Mouse (Mus musculus): ENCODE measurements around the gene Snapin. TPM values are rescaled to one million over a fixed set of nuclear protein-coding genes. Genes with fewer than 3 reads are reported as not detected.
A peak's percentile ranks its signal among the peaks of the same experiment; 100 is the strongest.

The Snapin gene
- total RNA-seq, 2 experiments from 2014 or later = 58.8 to 68.7 TPM

DNA sequence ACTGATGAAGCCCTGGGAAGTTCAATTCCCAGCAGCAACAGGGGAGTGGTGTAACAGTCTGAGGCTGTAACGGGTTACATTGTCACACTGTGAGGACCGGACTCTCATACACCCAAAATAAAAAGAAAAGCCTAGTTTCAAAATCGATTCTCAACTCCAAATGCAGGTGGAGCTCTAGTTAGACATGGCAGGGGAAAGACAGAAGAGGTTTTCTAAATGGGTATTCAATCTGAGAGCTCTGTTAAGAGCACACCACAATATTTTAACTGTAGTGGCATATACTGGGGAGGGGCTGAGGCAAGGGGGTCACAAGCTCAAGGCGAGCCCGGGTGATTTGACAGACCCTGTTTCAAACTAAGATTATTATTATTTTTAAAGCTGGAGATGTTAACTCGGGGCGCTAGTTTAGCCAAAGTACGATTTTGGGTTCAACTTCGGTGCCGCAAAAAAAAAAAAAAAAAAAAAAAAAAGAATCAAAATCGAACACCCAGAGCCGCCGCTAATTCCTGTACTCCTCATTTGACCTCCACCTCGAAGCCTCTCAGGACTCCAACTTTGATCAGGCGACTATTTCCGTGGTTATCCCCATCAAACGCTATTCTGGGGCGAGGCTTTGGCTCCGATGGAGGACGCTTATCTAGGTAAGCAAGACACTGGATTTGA is 17.6 kb upstream of the Snapin start:
- DNase-seq = no peak
- intact Hi-C loops (cut with DNase I) = loop anchor here (1.0 kb wide), 1 partner anchor 18 kb away; no protein-coding TSS in a partner anchor

DNA sequence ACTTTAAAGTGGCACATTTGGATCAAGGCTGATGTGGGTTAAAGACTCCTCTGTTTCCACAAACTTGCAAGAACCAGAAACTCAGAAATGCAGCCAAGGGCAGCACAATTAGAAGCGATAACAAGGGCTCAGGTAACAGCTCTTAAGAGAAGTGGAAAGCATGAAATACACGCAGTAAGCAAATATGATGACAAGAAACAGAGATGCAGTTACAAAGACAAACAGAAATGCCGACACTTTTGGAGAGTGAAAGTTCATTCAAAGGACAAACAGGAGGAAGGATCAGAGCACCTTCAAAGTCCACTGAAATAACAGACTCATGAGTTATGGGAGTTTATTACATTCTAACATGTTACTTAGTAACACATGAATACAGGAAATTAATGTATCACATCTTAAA is 15.5 kb upstream of the Snapin start:
- no peak for DNase-seq
- intact Hi-C loops (cut with DNase I) = no loop called here

DNA sequence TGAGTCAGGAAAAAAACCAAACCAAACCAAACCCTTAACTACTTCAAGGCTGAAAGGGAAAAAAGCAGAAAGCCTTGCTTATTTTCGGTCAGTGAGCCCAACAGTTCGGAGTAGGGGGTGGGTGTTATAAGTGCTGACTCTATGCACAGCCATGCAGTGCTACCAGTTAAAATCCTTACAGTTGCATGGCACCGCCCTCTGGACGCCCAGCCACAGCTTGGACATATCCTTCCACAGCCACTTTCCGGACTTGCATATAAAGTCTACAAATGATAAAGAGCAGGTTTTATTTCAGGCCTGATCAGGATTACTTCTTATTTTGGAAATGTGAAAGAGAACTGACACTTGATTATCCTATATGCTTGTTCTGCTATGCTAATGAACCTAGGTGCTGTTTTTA is 14.4 kb upstream of the Snapin start:
- no peak for DNase-seq
- intact Hi-C loops (cut with DNase I) = no loop called here

DNA sequence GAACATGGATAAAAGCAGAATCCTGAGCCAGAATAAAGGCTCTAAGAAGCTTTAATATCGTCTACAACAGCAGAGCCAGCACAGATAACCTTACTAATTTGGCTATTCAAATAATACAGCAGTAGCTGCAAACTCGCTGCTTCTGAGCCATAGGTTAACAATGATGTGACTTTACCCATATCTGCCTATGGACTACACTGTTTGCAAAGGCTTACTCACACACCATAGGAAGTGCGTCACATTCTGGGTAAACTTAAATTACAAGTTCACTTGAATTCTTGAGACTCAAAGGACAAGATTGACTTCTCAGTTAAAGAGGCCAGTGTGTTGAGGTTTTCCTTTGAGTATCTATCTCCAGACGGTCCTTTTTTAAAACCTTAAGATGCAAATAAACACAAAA is 12.6 kb upstream of the Snapin start:
- intact Hi-C loops (cut with DNase I) = no loop called here
- DNase-seq = no peak

DNA sequence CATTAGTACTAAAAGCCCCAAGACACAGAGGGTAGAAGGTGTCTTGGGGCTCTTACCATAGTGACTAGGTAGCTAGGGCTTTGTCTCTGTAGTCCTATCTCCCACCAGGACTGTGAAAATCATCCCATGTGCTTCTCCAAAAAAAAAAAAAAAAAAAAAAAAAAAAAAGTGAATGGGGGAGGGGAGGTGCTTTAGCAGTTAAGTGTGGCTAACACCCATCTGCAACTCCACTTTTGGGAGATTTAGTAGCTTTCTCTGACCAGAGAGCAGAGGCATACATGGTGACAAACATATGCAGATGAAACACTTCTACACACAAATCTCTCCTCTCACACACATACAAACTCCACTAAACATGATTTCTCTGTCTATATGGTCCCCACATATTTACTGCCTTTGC is 6.8 kb upstream of the Snapin start:
- no peak for DNase-seq
- intact Hi-C loops (cut with DNase I) = no loop called here

DNA sequence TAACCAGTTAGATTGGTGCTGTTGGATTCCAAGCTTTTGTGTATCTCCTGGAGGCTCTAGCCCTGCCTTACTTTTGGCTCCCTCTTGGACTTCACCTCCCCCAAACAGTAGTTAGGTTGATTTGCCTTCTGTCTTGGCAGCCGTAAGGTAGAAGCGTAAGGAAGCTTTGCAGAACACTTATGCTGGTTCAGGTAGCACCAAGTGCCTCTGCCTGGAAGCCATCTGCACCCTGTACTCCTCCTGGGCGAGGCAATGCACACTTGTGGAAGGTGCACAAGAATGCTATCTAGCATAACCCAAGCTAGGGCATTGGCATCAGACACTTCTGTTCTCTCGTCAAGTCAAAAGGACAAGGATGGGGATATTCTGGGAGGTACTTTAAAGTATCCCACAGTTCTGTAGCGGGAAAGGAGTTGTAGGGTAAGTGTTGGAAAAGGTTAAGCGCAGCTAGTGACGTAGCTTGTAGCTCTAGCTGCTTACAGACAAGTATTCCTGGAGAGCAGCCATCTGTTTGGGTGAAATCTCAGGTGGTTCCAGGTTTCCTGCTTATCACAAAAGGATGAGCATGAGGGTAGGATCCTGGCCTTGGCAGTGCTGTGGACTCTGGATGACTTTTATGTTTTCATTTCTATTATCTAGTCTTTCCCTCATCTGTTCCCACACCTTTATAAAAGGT is 5.2 kb upstream of the Snapin start:
- no peak for DNase-seq
- intact Hi-C loops (cut with DNase I) = no loop called here

DNA sequence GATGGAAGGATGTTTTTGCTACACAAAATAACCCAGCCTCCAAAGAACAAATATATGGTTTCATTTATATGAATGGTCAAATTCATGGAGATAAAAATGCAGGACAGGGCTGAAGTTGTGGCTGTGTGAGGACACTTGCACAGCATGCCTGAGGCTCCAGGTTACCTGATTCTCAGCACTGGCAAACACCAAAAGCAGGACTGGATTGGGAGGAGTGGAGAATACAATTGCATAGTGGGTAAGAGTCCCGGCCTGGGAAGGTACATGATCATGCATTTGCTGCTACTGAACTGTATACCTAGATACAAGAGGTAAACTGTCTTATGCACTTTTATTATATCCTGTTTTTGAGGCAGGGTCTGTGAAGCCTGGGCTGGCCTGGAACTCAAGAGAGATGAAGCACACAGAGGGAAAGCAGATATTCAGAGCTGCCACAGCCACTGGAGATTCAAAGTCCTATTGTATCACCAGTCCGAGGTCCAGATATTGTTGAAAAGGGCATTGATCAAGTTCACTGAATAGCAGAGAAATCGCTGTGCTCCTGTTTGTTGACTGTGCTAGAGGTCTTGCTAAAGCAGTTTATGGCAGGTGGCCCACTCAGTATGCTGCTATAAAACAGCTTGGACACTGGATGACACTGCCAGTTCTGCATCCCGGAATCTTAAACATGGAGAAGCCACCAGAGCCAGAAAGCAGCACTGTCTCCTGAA is 3.2 kb upstream of the Snapin start:
- intact Hi-C loops (cut with DNase I) = no loop called here
- no peak for DNase-seq

DNA sequence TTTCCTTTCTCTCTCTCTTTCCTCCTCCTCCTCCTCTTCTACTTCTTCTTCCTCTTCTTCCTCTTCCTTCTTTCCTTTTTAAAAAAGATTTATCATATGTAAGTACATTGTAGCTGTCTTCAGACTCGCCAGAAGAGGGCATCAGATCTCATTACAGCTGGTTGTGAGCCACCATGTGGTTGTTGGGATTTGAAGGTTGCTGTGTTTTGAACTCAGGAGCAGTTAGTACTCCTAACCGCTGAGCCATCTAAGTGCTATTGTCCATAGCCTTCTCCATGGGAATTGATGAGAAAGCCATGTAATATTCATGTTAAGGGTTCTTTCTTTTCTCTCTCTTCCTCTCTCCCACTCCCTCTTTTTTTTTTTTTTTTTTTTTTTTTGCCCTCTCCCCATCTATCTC is 517 bp upstream of the Snapin start:
- no peak for DNase-seq
- intact Hi-C loops (cut with DNase I) = no loop called here

DNA sequence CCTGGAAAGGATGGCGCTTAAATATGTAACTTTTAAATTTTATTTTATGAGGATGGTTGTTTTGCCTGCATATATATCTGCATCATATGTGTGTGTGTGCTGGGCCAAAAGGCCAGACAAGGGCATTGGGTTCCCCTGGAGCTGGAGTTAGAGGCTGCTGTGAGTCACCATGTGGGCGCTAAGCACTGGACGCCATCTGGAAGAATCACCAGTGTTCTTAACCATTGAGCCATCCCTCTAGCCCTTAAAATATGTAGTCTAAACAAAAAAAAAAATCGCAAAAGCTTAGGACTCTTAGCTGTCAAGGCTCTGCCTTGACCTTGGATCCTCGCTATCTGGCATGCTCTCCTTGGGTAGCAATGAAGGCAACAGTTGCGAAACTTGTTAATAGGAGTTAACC is 2.3 kb downstream of the Snapin start:
- intact Hi-C loops (cut with DNase I) = no loop called here

DNA sequence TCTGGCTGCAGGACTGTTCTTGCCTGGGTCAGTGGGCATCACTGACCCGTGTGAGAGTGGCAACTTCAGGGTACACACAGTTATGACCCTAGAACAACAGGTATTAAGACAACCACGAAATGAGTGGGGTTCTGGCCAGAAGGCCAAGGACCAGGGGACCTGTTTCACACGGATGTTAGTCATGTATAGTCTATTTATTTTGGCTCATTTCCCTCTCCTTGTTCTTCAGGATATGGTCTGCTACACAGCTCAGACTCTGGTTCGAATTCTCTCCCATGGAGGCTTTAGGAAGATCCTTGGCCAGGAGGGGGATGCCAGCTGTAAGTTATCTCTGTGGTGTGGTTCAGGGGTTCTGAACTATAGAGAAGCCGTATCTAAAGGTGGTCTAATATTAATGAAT is 3.8 kb downstream of the Snapin start:
- intact Hi-C loops (cut with DNase I) = no loop called here

More for the DNA sequence above, 2.3 kb downstream of the Snapin start:
- no peak for DNase-seq

DNA sequence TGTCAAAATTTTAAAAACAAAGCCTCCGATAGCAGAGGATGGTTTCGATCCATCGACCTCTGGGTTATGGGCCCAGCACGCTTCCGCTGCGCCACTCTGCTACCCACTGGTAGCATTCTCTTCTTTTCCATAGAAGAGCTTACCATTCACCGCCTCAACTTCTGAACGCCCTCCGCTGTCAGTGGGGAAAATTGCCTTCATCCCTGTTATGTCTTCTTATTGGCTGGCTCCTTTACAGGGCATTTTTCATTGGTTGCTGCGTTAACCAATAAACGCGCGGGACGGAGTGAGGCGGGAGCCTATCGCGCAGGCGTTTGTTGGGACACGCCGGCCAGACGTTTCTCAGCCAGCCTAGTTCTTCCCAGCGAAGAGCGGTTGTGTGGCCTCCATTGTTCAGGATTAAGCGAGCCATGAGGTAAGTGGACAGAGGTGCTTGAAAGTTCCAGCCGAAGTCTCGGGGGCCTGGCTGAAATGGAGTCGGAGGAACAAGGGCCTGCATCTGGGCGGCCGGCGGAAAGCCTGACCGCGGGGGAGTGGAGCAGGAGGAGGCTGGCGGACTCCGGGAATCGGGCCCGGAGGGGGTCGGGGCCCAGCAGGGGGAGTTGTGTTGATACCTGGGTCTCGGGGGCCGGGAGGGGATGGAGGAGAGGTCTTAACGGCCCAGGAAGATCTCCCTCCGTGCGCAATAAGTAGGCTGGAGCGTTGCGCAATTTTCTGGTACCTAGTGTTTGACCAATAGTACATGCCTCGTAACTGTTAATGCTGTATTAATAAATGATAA is 14.8 kb downstream of the Snapin start, which contains the start of gene Ilf2:
Gene Ilf2, plus strand, starts transcription at position 296 of the 781 bp plus-strand sequence.
- intact Hi-C loops (cut with DNase I) = no loop called here
- DNase-seq = peak; percentile 90 to 91

More for the DNA sequence above, 3.8 kb downstream of the Snapin start:
- DNase-seq = no peak

DNA sequence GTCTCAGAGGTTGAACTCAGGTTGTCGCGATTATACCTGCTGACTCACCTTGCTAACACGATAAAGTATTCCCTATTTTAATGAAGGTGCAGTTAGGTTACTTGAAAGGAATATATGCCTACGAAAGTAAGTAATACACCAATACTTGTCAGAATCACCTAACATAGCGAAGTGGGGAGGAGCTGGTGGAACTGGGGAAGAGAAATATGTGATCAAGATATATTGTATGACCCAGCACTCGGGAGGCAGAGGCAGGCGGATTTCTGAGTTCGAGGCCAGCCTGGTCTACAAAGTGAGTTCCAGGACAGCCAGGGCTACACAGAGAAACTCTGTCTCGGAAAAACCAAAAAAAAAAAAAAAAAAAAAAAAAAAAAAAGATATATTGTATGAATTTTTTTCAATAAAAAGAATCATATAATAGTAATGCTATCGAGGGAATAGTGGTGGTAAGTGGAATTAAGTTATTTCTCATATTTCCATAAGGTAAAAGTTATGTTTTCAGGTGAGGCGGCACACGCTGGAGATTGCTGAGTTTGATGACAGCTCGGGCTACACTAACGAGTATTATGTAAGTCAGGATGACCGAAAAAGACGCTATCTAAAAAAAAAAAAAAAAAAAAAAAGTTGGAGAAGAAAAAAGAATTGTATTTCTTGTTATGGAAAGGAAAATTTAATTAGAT is 15.5 kb downstream of the Snapin start:
- no peak for DNase-seq
- intact Hi-C loops (cut with DNase I) = no loop called here

DNA sequence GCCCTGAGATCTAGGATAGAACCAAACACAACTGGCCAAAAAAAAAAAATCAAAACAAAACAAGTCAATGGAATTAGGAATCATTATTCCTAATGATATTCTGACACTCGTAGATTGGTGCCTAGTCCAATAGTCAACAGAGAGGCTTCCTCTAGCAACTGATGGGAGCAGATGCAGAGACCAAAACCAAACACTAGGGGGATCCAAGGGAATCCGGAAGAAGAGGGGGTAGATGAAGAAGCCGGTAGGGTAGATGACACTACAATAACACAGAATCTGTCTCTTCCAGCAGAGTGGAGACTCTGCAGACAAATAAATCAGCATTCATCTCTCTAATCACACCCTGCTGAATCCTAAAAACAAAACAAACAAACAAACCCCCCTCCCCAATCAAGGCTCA is 18.6 kb downstream of the Snapin start:
- intact Hi-C loops (cut with DNase I) = no loop called here
- peak in 1 of 2 experiments; percentile 38 for DNase-seq

DNA sequence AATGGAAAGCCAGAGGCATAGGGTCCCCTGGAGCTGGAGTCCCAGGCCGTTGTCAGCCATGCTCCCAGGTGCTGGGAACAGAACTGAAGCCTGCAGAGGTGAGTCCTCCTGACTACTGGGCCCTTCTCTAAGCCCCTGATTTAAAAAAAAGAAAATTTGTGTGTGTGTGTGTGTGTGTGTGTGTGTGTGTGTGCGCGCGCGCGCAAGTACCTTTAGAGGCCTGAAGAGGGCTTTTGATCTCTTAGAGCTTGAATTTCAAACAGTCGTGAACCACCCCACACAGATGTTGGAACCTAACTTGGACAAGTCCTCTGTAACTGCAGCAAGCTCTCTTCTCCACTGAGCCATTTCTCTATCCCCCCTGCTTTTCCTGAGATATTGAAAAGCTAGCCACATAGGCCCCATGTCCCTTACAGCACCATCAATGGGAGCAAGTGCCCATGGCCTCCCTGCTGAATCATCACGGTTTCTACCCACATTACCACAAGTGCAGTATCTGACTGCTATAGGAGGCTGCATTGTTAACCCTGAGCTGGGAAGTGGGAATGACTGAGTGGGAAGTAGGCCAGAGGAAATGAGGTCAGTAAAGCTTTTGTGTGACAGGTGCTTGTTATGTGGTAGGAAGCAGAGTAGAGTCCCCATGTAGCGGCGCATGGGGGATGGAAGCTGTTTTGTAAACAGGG is 23.1 kb downstream of the Snapin start:
- intact Hi-C loops (cut with DNase I) = loop anchor here (5.0 kb wide), 1 partner anchor 245 kb away; no protein-coding TSS in a partner anchor
- no peak for DNase-seq

DNA sequence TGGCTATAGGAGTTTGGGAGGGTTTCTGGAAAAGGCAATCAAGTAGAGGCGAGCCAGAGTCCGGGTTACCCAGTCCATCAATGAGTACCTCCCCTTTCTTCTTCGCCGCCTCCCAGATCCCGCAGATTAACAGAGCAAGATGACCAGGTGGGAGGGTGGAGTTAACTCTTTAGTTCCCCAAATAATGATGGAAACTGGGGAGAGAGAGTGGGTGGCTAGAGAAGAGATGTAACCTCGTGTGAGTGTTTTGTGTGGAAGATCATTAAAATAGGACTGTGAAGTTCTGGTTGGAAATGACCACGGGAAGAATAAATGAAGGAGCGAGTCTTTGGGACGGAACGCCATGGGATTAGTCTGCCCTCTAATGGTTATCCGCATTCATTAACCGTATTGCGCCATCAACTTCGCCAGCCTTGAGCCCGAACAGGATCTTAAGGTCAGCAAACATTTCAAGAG is 24.5 kb downstream of the Snapin start:
- DNase-seq = peak in 1 of 2 experiments; percentile 35
- intact Hi-C loops (cut with DNase I) = loop anchor here (1.0 to 5.0 kb wide), 2 partner anchors 54 to 244 kb away; no protein-coding TSS in a partner anchor

DNA sequence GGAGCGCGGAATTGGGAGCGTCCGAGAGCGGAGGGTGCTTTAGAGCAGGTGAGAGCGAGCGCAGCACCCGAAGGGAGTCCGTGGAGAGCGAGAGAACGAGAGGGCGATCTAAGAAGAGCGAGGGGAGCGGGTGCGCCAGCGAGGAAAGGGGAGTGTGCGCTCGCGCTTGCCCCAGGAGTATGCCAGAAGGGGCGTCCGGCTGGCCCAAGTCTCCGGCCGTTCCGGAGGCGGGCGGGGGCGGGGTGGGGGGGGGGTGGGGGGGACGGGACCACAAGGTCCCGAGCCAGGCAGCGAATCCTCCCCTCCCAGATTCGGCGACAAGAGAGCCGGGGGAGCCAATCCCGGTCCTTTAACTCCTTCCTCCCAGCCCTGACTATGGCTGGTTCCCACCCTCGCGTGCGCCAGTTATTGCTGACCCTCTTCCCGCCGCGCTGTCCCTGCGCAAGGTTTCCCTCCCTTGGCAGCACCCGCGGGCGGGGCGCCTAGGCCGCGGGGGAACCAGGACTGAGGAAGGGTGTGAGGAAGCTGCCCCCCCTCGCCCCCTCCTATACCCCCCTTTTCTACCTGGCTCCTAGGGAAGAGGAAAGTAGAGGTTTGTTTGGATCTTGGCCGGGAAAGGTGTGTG is 25.0 kb downstream of the Snapin start, which contains the start of gene Npr1:
Gene Npr1, minus strand, starts transcription at position 181 of the 625 bp plus-strand sequence.
- DNase-seq = peak; percentile 43 to 47
- intact Hi-C loops (cut with DNase I) = loop anchor here (1.0 to 5.0 kb wide), 2 partner anchors 53 to 243 kb away; no protein-coding TSS in a partner anchor

DNA sequence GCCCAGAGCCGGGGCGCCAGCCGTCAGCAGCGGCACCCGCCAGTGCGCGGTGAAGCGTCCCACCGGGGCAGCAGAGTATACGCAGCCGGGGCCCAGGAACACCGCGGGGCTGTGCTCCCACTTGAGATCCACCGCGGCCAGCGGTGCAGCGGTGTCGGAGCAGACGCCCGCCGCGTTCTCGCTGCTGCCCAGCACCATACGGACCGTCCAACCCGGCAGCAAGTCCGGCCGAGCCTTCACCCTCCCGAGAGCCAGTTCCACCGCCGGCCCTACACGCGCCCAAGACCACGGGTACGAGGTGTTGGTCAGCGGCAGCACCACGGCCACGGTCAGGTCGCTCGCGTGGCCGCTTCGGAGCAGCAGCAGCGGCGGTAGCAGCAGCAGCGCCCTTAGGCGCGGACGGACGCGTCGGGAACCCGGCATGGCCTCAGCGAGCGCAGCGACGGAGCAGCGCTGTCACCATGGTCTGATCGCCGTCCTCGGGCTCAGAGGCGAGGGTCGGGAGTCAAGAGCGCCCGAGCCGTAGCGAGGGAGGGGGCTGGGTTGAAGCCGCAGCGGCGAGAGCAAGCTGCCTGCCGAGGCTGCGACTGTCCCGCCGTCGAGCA is 25.6 kb downstream of the Snapin start:
- intact Hi-C loops (cut with DNase I) = loop anchor here (5.0 kb wide), 1 partner anchor 243 kb away; no protein-coding TSS in a partner anchor
- peak in 1 of 2 experiments; percentile 40 for DNase-seq

DNA sequence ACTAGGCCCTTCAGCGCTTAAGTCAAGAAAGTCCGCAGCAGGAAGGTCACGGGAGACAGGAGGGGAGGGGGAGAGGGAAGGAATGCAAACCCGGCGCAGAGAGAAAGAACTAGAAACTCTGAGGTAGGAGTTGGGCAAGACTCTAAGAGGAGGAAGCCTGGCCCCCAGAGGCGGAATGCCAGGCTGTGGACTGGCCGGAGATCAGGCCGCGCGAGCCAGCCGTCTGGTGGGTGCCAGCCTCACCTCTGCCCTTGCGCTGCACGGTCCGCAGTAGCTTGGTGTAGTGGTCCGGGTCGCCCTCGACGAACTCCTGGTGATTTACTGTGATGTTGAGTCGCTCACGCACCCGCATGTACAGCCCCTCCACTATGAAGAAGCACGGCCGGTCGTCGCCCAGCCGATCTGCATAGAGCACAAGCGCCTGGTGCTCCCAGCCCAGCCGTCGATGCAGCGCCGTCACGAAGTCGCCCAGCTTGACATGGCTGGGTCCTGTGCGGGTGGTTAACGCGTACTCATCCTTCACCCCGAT is 26.2 kb downstream of the Snapin start:
- DNase-seq = peak in 1 of 2 experiments; percentile 19
- intact Hi-C loops (cut with DNase I) = loop anchor here (5.0 kb wide), 1 partner anchor 242 kb away; no protein-coding TSS in a partner anchor
